Mouse (Mus musculus): ENCODE data around the gene Prkab1. TPM values are rescaled to one million over a fixed set of nuclear protein-coding genes. Genes with fewer than 3 reads are reported as not detected.

Gene Prkab1
- 10 to 100 TPM; 26.1 to 27.0 TPM for total RNA-seq (2021)

DNA sequence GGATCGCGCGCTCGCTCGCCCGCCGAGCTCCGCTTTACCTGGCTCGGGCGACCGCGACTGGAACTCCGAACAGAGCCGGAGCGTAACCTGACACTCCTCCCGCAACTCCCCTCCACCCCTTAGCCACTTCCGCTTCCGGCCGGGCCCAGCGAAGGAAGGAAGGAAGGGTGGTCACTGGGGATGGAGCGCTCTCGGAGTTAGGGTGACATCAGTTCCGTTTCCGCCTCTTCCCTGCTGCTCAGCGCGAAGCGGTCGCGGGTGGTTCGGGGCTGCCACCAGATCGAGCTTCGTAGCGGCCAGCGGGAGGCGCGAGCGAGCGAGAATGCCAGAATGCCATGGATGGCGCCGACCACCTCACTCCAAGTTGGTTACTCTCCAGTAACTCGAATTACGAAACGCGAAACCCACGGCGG, at the start of gene Prkab1:
Gene Prkab1 (minus strand): TSS at position 182 of the 413 bp plus-strand sequence.
- DNase-seq (ENCODE audit: low spot score in 2 of 2) = peak; percentile 90 to 92
- intact Hi-C loops (cut with DNase I) = no loop called here

GRCm38 (mm10) chr5:116069618-116070017, 45.3 kb upstream of the Prkab1 start:
- intact Hi-C loops (cut with DNase I) = no loop called here
- DNase-seq (ENCODE audit: low spot score in 2 of 2) = no peak

GRCm38 (mm10) chr5:116052826-116053225, 28.5 kb upstream of the Prkab1 start:
- intact Hi-C loops (cut with DNase I) = no loop called here
- DNase-seq (ENCODE audit: low spot score in 2 of 2) = no peak

DNA sequence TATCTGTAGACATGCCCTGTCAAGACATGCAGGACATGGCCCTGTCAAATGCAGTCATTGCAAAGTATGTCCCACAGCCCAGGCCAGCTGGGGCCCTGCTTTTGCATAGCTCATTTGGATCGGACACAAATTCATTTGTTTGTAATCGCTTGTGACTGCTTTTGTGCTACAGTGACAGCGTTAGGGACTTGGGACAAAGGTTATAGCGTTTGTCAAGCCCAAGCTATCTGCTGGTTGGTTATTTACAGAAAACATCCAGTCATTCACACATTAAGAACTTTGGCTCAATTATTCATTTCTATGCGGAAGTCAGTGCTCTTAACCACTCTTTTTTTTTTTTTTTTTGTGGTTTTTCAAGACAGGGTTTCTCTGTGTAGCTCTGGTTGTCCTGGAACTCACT, 27.9 kb upstream of the Prkab1 start:
- intact Hi-C loops (cut with DNase I) = no loop called here
- no peak for DNase-seq (ENCODE audit: low spot score in 2 of 2)

GRCm38 (mm10) chr5:116049821-116050220, 25.5 kb upstream of the Prkab1 start:
- intact Hi-C loops (cut with DNase I) = no loop called here
- DNase-seq (ENCODE audit: low spot score in 2 of 2) = no peak

- intact Hi-C loops (cut with DNase I) = no loop called here
- no peak for DNase-seq (ENCODE audit: low spot score in 2 of 2)
Measured at GRCm38 (mm10) chr5:116048321-116048720, 24.0 kb upstream of the Prkab1 start.

- no peak for DNase-seq (ENCODE audit: low spot score in 2 of 2)
- intact Hi-C loops (cut with DNase I) = no loop called here
Measured at GRCm38 (mm10) chr5:116046246-116046645, 21.9 kb upstream of the Prkab1 start.

GRCm38 (mm10) chr5:116045581-116045980, 21.3 kb upstream of the Prkab1 start:
- intact Hi-C loops (cut with DNase I) = no loop called here
- DNase-seq (ENCODE audit: low spot score in 2 of 2) = no peak

DNA sequence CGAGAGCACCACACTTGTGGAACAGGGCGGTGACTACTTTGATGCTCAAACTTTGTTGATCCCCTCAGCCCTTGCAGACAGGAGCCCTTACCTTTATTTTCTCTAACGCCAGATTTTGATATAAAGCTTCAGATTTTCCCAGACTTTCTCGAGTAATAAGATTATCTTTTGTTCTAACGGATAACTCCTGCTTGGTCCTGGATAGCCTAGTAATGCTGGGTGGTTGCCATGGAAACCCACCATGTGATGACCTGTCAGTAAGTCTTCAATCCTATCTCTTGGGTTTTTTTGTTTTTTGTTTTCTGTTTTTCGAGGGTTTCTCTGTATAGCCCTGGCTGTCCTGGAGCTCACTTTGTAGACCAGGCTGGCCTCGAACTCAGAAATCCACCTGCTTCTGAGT, 17.9 kb upstream of the Prkab1 start:
- intact Hi-C loops (cut with DNase I) = no loop called here
- DNase-seq (ENCODE audit: low spot score in 2 of 2) = no peak

- intact Hi-C loops (cut with DNase I) = no loop called here
- no peak for DNase-seq (ENCODE audit: low spot score in 2 of 2)
Measured at GRCm38 (mm10) chr5:116039706-116040105, 15.4 kb upstream of the Prkab1 start.

GRCm38 (mm10) chr5:116037731-116038130, 13.4 kb upstream of the Prkab1 start:
- DNase-seq (ENCODE audit: low spot score in 2 of 2) = no peak
- intact Hi-C loops (cut with DNase I) = no loop called here

- DNase-seq (ENCODE audit: low spot score in 2 of 2) = no peak
- intact Hi-C loops (cut with DNase I) = no loop called here
Measured at GRCm38 (mm10) chr5:116036465-116036864, 12.2 kb upstream of the Prkab1 start.

- intact Hi-C loops (cut with DNase I) = loop anchor here (5.0 kb wide), 1 partner anchor 1066 kb away; no protein-coding TSS in a partner anchor
- peak; percentile 59 to 65 for DNase-seq (ENCODE audit: low spot score in 2 of 2)
Measured at GRCm38 (mm10) chr5:116031190-116031577, 6.9 kb upstream of the Prkab1 start.

DNA sequence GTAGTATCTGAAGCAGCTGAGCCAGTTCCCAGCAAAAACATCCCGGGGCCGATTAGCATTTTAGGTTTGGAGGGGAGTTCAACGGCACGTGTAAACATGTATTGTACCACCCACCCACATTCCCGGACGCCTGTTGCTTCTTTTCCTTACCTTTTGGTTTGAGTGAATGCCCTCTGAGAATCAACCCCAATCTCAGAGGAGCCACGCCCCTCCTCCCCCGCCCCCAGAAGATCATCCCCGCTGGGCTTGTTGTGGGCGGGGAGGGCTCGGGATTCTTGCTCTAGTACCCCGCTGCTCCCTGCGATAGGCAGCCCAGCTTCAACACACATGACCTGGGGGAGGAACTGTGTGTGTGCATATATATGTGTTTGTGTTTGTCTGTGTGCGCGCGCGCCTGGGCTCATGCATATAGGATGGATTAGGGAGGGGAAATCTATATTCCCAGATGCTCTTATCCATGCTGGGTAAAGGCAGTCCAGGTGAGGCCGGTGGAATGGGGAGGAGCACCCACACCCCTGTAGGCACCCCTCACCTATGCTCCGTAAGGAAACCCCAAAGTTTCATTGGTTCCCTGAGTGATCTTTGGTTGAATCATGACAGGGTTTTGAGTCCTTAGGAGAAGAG, 6.4 kb upstream of the Prkab1 start:
- DNase-seq (ENCODE audit: low spot score in 2 of 2) = no peak
- intact Hi-C loops (cut with DNase I) = loop anchor here (5.0 kb wide), 1 partner anchor 1067 kb away; no protein-coding TSS in a partner anchor

- intact Hi-C loops (cut with DNase I) = no loop called here
- DNase-seq (ENCODE audit: low spot score in 2 of 2) = no peak
Measured at GRCm38 (mm10) chr5:116029071-116029470, 4.8 kb upstream of the Prkab1 start.

- no peak for DNase-seq (ENCODE audit: low spot score in 2 of 2)
- intact Hi-C loops (cut with DNase I) = no loop called here
Measured at GRCm38 (mm10) chr5:116026561-116026960, 2.3 kb upstream of the Prkab1 start.

DNA sequence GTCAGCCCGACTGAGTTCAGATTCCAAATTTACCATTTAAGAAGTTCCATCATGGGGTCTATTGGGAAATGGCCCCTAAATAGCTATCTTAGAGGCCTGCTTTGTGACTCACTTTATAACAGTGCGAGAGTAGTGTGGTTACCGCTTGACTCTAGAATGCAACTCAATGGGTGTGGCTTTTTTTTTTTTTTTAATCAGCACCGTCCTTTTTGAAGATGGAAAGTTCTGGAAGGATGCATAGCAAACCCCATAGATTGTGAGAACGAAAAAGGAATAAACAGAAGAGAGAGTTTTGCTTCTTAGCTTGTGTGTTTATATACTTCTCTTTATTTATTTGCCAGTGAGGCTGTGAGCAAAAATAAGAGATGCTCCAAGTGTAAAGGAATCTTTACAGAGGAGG, 1.8 kb upstream of the Prkab1 start:
- intact Hi-C loops (cut with DNase I) = no loop called here
- no peak for DNase-seq (ENCODE audit: low spot score in 2 of 2)

GRCm38 (mm10) chr5:116023821-116024284, 455 bp downstream of the Prkab1 start:
- DNase-seq (ENCODE audit: low spot score in 2 of 2) = no peak
- intact Hi-C loops (cut with DNase I) = no loop called here

GRCm38 (mm10) chr5:116023251-116023661, 1.1 kb downstream of the Prkab1 start:
- DNase-seq (ENCODE audit: low spot score in 2 of 2) = no peak
- intact Hi-C loops (cut with DNase I) = no loop called here

DNA sequence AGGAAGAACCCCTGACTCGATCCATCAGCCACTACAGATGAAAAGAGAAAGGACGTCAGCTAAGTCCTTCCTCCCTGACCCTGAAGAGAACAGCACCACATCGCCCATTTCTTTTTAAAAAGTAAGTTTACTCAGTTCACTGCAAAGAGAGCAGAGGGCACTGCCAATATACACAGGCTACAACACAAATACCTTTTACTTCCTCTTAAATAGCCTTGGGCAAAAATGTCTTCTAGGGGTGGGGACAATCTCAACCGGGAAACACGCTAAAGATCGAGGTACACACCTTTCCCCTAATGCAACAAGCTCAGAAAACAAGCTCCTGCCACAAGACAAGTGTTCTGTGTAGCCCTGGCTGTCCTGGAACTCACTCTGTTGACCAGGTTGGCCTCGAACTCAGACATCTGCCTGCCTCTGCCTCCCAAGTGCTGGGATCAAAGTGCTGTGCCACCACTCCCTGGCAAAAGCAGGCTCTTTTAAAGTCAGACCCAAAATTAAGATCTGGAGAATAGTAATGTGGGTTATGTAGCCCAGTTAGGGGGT, 1.6 kb downstream of the Prkab1 start:
- intact Hi-C loops (cut with DNase I) = no loop called here
- DNase-seq (ENCODE audit: low spot score in 2 of 2) = no peak

DNA sequence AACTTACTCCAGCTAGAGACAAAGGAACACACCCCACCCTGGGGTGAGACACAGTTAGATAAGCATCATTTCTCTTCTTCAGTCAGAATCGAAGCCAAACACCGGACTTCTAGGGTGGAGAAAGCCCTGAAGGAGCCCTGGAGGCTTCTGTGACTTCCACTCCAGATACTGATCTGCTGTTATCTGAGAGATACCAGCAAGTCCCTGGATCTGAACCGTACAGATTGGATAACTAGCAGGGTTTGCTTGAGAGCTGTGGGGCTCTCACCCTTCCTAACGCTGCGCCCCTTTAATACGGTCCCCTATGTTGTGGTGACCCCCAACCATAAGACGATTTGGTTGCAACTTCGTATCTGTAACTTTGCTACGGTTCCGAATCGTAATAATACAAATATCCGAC, 2.2 kb downstream of the Prkab1 start:
- DNase-seq (ENCODE audit: low spot score in 2 of 2) = no peak
- intact Hi-C loops (cut with DNase I) = no loop called here

DNA sequence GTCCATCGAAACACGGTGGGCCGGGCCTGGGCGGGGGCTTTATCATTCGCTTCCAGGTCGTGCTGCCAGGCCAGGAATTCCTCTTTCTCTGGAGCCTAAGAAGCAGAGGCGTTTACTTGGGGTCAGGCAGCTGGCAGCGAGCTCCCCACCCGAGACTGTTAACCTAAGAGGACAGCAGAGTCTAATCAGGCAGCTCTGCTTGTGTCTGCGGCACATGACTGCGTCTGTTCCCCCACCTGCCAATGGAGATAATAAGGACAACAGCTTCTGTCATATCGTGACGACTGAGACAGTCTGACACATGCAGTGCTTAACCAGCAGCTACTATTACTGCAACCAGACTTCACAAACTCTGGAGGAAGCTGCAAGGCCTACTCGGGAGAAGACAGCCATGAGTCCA, 2.8 kb downstream of the Prkab1 start:
- no peak for DNase-seq (ENCODE audit: low spot score in 2 of 2)
- intact Hi-C loops (cut with DNase I) = no loop called here
